Mouse (Mus musculus) ES-E14 (cell line): ENCODE measurements at regions not wholly inside any gene's neighbourhood (a gene's known extent, or its start where the extent isn't known, plus 50 kb on each side); places are given as distances from the start of the nearest gene placed in this dataset.

ENCODE experiments used
- DNase-seq: peaks from one replicate; pipeline ENCODE4 v3.0.0-alpha.2; 2013; ENCODE audit warnings: low read depth, low spot score
- H3K27ac ChIP-seq: 2 replicates; pipeline ENCODE4 v1.5.1; 2012; ENCODE audit warnings: low read depth, mild to moderate bottlenecking, low read length, moderate library complexity, mixed read lengths; ENCODE audit not compliant: poor library complexity, insufficient read depth, severe bottlenecking
- H3K36me3 ChIP-seq: 2 replicates; pipeline ENCODE4 v1.6.1; 2012; ENCODE audit warnings: mild to moderate bottlenecking, low read length, moderate library complexity, mixed read lengths; ENCODE audit not compliant: control insufficient read depth, poor library complexity, insufficient read depth, severe bottlenecking
- H3K4me1 ChIP-seq, 2 experiments: fragments of 150-350 bp in 1 of 2; sonication (generic) in 1 of 2; 2 replicates each; pipeline ENCODE4 v1.6.1; 2012; ENCODE audit warnings: low read length in 2 of 2, mild to moderate bottlenecking in 1 of 2, mixed read lengths in 1 of 2; ENCODE audit not compliant: control insufficient read depth in 2 of 2, insufficient read depth in 2 of 2, poor library complexity in 1 of 2
- H3K4me3 ChIP-seq, 2 experiments: fragments of 150-350 bp in 1 of 2; sonication (generic) in 1 of 2; 2 replicates each; pipeline ENCODE4 v1.5.1; 2012; ENCODE audit warnings: low read length in 2 of 2, low read depth in 1 of 2, mild to moderate bottlenecking in 1 of 2, mixed read lengths in 1 of 2; ENCODE audit not compliant: insufficient read depth in 1 of 2, poor library complexity in 1 of 2, severe bottlenecking in 1 of 2
- H3K9ac ChIP-seq: 2 replicates; pipeline ENCODE4 v1.6.1; 2012; ENCODE audit warnings: low read depth, mild to moderate bottlenecking, low read length, mixed read lengths; ENCODE audit not compliant: poor library complexity, insufficient read depth, severe bottlenecking
- H3K9me3 ChIP-seq: fragments of 150-350 bp; sonication (generic); 2 replicates; pipeline ENCODE4 v1.6.1; 2012; ENCODE audit warnings: low read depth, mild to moderate bottlenecking, low read length; ENCODE audit not compliant: control insufficient read depth, insufficient read depth
- CHD2 ChIP-seq: IDR thresholded peaks from 2 replicates; pipeline ENCODE4 v1.6.1; 2014; ENCODE audit warnings: mild to moderate bottlenecking, low read depth, low read length, inconsistent platforms
- HCFC1 ChIP-seq: IDR thresholded peaks from 2 replicates; pipeline ENCODE4 v1.6.1; 2012; ENCODE audit warnings: low read length, inconsistent platforms, borderline replicate concordance; ENCODE audit not compliant: insufficient read depth
- MAFK ChIP-seq: IDR thresholded peaks from 2 replicates; pipeline ENCODE4 v1.6.1; 2014; ENCODE audit warnings: mild to moderate bottlenecking, low read depth, low read length, inconsistent platforms; ENCODE audit not compliant: insufficient read depth
- ZC3H11A ChIP-seq: IDR thresholded peaks from 2 replicates; pipeline ENCODE4 v1.6.1; 2012; ENCODE audit warnings: low read depth, mild to moderate bottlenecking, inconsistent platforms, low read length, borderline replicate concordance
- ZNF384 ChIP-seq: IDR thresholded peaks from 2 replicates; pipeline ENCODE4 v1.6.1; 2012; ENCODE audit warnings: low read depth, low read length, inconsistent platforms
- in situ Hi-C, 2 experiments: fragments of 600-800 bp; cut with MboI; formaldehyde crosslinking; loops; one replicate each; pipeline ENCODE4 v1.15.1; 2025; ENCODE audit warnings: low sequenced_read_pairs in 2 of 2, inconsistent platforms in 1 of 2; ENCODE audit not compliant: unreplicated experiment in 2 of 2

GRCm38 (mm10) chr2:79131743-79132517, 123.3 kb upstream of the Itga4 start:
- H3K27ac ChIP-seq = no peak overlapping the region
- no peak for DNase-seq
- in situ Hi-C loops = no loop called here
- H3K36me3 ChIP-seq = no peaks in the 10 kb centered on the region
- no peak overlapping the region for H3K4me3 ChIP-seq
- no peaks in the 10 kb centered on the region for H3K4me1 ChIP-seq
- no peak overlapping the region for H3K9ac ChIP-seq
- H3K9me3 ChIP-seq = no peaks in the 10 kb centered on the region
- TF ChIP-seq ZNF384 (no peak), HCFC1 (no peak), MAFK (no peak), ZC3H11A (no peak), CHD2 (no peak)

- no peaks in the 10 kb centered on the region for H3K36me3 ChIP-seq
- H3K4me3 ChIP-seq = no peak overlapping the region
- TF ChIP-seq ZC3H11A = no peak
- no peak for TF ChIP-seq CHD2
- no peak for TF ChIP-seq MAFK
- TF ChIP-seq ZNF384 = no peak
- TF ChIP-seq HCFC1 = no peak
- no peak for DNase-seq
- in situ Hi-C loops = no loop called here
- no peaks in the 10 kb centered on the region for H3K9me3 ChIP-seq
- no peaks in the 10 kb centered on the region for H3K4me1 ChIP-seq
- no peak overlapping the region for H3K27ac ChIP-seq
- no peak overlapping the region for H3K9ac ChIP-seq
Measured at GRCm38 (mm10) chr2:79132518-79132845, 122.7 kb upstream of the Itga4 start.

- Histone ChIP-seq H3K4me1 (no peaks in the 10 kb centered on the region), H3K36me3 (no peaks in the 10 kb centered on the region), H3K9ac (no peak overlapping the region), H3K9me3 (no peaks in the 10 kb centered on the region), H3K27ac (no peak overlapping the region), H3K4me3 (no peak overlapping the region)
- in situ Hi-C loops = no loop called here
- DNase-seq = no peak
- TF ChIP-seq ZC3H11A (no peak), ZNF384 (no peak), HCFC1 (no peak), MAFK (no peak), CHD2 (no peak)
Measured at GRCm38 (mm10) chr2:79134281-79134680, 120.9 kb upstream of the Itga4 start.

GRCm38 (mm10) chr2:79135986-79136385, 119.2 kb upstream of the Itga4 start:
- Histone ChIP-seq H3K4me3 (no peak overlapping the region), H3K27ac (no peak overlapping the region), H3K4me1 (no peaks in the 10 kb centered on the region), H3K9me3 (no peaks in the 10 kb centered on the region), H3K36me3 (no peaks in the 10 kb centered on the region), H3K9ac (no peak overlapping the region)
- in situ Hi-C loops = no loop called here
- no peak for TF ChIP-seq ZC3H11A
- no peak for TF ChIP-seq ZNF384
- TF ChIP-seq CHD2 = no peak
- TF ChIP-seq MAFK = no peak
- TF ChIP-seq HCFC1 = no peak
- no peak for DNase-seq
